Mouse (Mus musculus) ES-E14 (cell line): Measurements from ENCODE around the gene Abhd17b. TPM values are rescaled to one million over a fixed set of nuclear protein-coding genes. Genes with fewer than 3 reads are reported as not detected.

Experiments
- DNase-seq: peaks from one replicate; pipeline ENCODE4 v3.0.0-alpha.2; 2013; ENCODE audit warnings: low read depth, low spot score
- H3K27ac ChIP-seq: 2 replicates; pipeline ENCODE4 v1.5.1; 2012; ENCODE audit warnings: low read depth, mild to moderate bottlenecking, low read length, moderate library complexity, mixed read lengths; ENCODE audit not compliant: poor library complexity, insufficient read depth, severe bottlenecking
- H3K36me3 ChIP-seq: 2 replicates; pipeline ENCODE4 v1.6.1; 2012; ENCODE audit warnings: mild to moderate bottlenecking, low read length, moderate library complexity, mixed read lengths; ENCODE audit not compliant: control insufficient read depth, poor library complexity, insufficient read depth, severe bottlenecking
- H3K4me1 ChIP-seq, 2 experiments: fragments of 150-350 bp in 1 of 2; sonication (generic) in 1 of 2; 2 replicates each; pipeline ENCODE4 v1.6.1; 2012; ENCODE audit warnings: low read length in 2 of 2, mild to moderate bottlenecking in 1 of 2, mixed read lengths in 1 of 2; ENCODE audit not compliant: control insufficient read depth in 2 of 2, insufficient read depth in 2 of 2, poor library complexity in 1 of 2
- H3K4me3 ChIP-seq, 2 experiments: fragments of 150-350 bp in 1 of 2; sonication (generic) in 1 of 2; 2 replicates each; pipeline ENCODE4 v1.5.1; 2012; ENCODE audit warnings: low read length in 2 of 2, low read depth in 1 of 2, mild to moderate bottlenecking in 1 of 2, mixed read lengths in 1 of 2; ENCODE audit not compliant: insufficient read depth in 1 of 2, poor library complexity in 1 of 2, severe bottlenecking in 1 of 2
- H3K9ac ChIP-seq: 2 replicates; pipeline ENCODE4 v1.6.1; 2012; ENCODE audit warnings: low read depth, mild to moderate bottlenecking, low read length, mixed read lengths; ENCODE audit not compliant: poor library complexity, insufficient read depth, severe bottlenecking
- H3K9me3 ChIP-seq: fragments of 150-350 bp; sonication (generic); 2 replicates; pipeline ENCODE4 v1.6.1; 2012; ENCODE audit warnings: low read depth, mild to moderate bottlenecking, low read length; ENCODE audit not compliant: control insufficient read depth, insufficient read depth
- CHD2 ChIP-seq: IDR thresholded peaks from 2 replicates; pipeline ENCODE4 v1.6.1; 2014; ENCODE audit warnings: mild to moderate bottlenecking, low read depth, low read length, inconsistent platforms
- HCFC1 ChIP-seq: IDR thresholded peaks from 2 replicates; pipeline ENCODE4 v1.6.1; 2012; ENCODE audit warnings: low read length, inconsistent platforms, borderline replicate concordance; ENCODE audit not compliant: insufficient read depth
- MAFK ChIP-seq: IDR thresholded peaks from 2 replicates; pipeline ENCODE4 v1.6.1; 2014; ENCODE audit warnings: mild to moderate bottlenecking, low read depth, low read length, inconsistent platforms; ENCODE audit not compliant: insufficient read depth
- ZC3H11A ChIP-seq: IDR thresholded peaks from 2 replicates; pipeline ENCODE4 v1.6.1; 2012; ENCODE audit warnings: low read depth, mild to moderate bottlenecking, inconsistent platforms, low read length, borderline replicate concordance
- ZNF384 ChIP-seq: IDR thresholded peaks from 2 replicates; pipeline ENCODE4 v1.6.1; 2012; ENCODE audit warnings: low read depth, low read length, inconsistent platforms
- in situ Hi-C, 2 experiments: fragments of 600-800 bp; cut with MboI; formaldehyde crosslinking; loops; one replicate each; pipeline ENCODE4 v1.15.1; 2025; ENCODE audit warnings: low sequenced_read_pairs in 2 of 2, inconsistent platforms in 1 of 2; ENCODE audit not compliant: unreplicated experiment in 2 of 2
- total RNA-seq: library from RNA; depleted of rRNA; stranded (reverse); fragments of 300-350 nt; gene quantifications from 2 replicates; pipeline ENCODE4 v1.2.3, GENCODE M21; 2012

Abhd17b gene
- total RNA-seq, 1 experiment = 15.9 TPM

DNA sequence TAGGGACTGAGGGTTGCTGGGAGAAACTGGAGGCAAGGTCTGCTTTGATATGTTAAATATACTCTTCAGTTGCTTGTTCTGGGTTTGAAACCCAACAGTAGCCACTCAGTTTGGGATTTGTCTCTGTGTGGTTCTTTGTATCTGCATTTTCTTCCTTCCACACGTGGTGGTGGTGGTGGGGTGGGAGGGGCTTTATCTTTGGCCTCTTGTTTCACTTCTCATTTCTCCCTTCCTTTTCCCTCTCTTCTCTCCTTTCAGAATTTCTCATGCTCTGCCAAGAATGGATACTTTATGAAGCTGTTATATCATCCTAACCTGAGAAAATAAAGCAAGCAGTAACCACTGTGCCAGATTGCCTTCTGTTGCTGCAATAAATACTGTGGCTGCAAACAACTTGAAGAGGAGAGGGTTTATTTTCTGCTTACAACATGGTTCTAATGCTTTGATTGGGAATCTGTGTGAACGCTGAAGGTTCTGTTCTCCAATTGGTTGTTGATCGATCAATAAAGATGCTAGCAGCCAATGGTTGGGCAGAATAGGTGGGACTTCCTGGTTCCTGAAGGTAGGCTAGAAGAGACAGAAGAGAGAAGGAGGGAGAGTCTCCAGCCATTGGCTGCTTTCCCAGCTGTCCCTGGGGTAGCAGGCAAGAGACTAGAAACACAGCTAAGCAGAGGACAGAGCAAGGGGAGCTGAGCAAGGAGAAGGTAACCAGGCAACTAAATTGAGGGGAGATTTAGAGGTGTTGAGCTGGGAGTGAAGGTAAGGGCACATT lies 60.5 kb downstream of the Abhd17b start:
- peaks cover 2 to 5% of the 10 kb centered on the region in 2 experiments; a peak in 1 of 4 replicates for H3K4me1 ChIP-seq
- H3K27ac ChIP-seq = peak overlapping the region; percentile 63; the same call in 1 of the 2 replicates
- no peak for TF ChIP-seq ZC3H11A
- TF ChIP-seq ZNF384 = no peak
- TF ChIP-seq HCFC1 = no peak
- peak; percentile 90 for TF ChIP-seq CHD2
- peak; percentile 42 for DNase-seq
- no peaks in the 10 kb centered on the region; the same call in 1 of the 2 replicates for H3K9me3 ChIP-seq
- H3K9ac ChIP-seq = peak overlapping the region; percentile 80
- H3K36me3 ChIP-seq = no peaks in the 10 kb centered on the region
- in situ Hi-C loops = no loop called here
- H3K4me3 ChIP-seq = peak overlapping the region; percentile 69 to 82

DNA sequence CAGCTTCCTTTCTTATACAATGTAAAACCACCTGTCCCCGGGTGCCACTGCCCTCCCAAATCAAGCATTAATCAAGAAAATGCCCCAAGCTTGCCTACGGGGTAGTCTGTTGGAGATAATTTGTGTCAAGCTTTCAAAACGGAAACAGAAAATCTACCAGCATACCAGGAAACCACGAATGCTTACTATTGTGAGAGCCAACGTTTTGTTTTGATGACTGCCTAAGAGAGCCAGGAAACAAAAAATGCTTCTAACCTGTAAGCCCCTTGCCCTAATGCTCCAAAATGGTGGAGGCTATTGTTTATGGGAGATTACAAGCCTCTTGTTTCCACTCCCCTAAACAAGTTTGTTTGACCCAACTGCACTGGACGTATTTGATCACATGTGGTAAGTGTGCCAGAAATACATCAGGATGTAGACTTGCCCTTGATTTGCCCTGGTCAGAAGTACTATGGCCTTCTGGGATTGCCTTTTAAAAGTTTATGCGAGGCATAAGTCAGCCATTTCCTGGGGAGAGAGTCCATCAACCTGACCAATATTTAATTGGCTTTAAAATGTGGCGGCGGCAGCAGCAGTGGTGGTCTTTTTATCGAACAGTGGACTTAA lies 61.4 kb downstream of the Abhd17b start:
- in situ Hi-C loops = no loop called here
- no peak for DNase-seq
- H3K4me3 ChIP-seq = peak overlapping the region; percentile 69 to 82
- H3K9ac ChIP-seq = peak overlapping the region; percentile 80; the same call in 1 of the 2 replicates
- no peaks in the 10 kb centered on the region for H3K36me3 ChIP-seq
- no peak for TF ChIP-seq ZC3H11A
- TF ChIP-seq HCFC1 = no peak
- no peak for TF ChIP-seq MAFK
- TF ChIP-seq CHD2 = no peak
- no peak for TF ChIP-seq ZNF384
- no peaks in the 10 kb centered on the region; the same call in 1 of the 2 replicates for H3K9me3 ChIP-seq
- H3K4me1 ChIP-seq = peaks cover 2 to 5% of the 10 kb centered on the region in 2 experiments; a peak in 1 of 4 replicates
- H3K27ac ChIP-seq = peak overlapping the region; percentile 63; the same call in 1 of the 2 replicates

DNA sequence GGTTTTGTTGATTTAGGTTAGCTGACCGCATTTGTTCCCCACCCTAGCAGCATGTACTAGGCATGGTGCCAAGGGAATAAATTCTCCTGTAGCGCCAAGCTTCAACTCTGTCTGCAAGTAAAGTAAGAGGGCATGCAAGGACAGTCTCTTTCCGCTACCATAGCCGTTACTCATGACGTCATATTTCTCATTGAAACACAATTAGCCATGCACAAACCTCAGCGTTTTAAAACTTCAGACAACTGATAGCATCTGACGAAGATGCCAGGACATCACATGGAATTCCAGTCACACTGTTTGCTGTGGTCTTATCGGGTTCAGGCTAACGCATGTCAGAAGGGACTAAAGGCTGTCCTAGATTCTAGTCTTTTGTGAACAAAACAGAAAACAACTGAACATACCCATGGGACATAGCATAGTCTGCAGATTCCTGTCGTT lies 62.0 kb downstream of the Abhd17b start:
- TF ChIP-seq ZNF384 = no peak
- TF ChIP-seq HCFC1 = no peak
- no peak for TF ChIP-seq CHD2
- TF ChIP-seq MAFK = no peak
- no peak for TF ChIP-seq ZC3H11A
- no peak overlapping the region; the same call in 1 of the 2 replicates for H3K27ac ChIP-seq
- H3K9me3 ChIP-seq = no peaks in the 10 kb centered on the region; the same call in 1 of the 2 replicates
- H3K4me1 ChIP-seq = peaks cover 2 to 5% of the 10 kb centered on the region in 2 experiments; a peak in 1 of 4 replicates
- H3K9ac ChIP-seq = peak overlapping the region; percentile 80; the same call in 1 of the 2 replicates
- no peaks in the 10 kb centered on the region for H3K36me3 ChIP-seq
- in situ Hi-C loops = no loop called here
- peak overlapping the region; percentile 69 to 82; a peak in 3 of 4 replicates for H3K4me3 ChIP-seq
- no peak for DNase-seq

DNA sequence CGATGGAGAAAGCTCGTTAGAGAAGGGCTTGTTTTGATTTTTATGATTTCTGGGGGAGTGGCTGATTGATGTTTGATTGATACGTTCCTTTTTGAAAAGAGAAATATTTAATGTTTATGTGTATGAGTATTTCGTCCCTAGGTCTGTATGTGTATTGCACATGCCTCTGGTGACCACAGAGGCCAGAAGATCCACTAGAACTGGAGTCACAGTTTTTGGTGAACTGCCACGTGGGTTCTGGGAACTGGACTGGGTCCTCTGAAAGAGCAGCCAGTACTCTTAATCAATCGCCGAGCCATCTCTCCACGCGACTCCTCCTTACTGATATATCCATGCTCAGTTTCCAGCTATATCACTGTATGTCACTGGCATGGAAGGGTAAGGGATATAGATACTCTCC lies 62.5 kb downstream of the Abhd17b start:
- Histone ChIP-seq H3K9ac (no peak overlapping the region; the same call in 1 of the 2 replicates), H3K4me3 (no peak overlapping the region), H3K4me1 (peaks cover 2 to 5% of the 10 kb centered on the region in 2 experiments; a peak in 1 of 4 replicates), H3K9me3 (no peaks in the 10 kb centered on the region; the same call in 1 of the 2 replicates), H3K27ac (no peak overlapping the region), H3K36me3 (no peaks in the 10 kb centered on the region)
- no peak for DNase-seq
- in situ Hi-C loops = no loop called here
- TF ChIP-seq ZC3H11A = no peak
- TF ChIP-seq HCFC1 = no peak
- TF ChIP-seq ZNF384 = no peak
- TF ChIP-seq MAFK = no peak
